Mouse (Mus musculus) splenic B cell, adult 2 months (primary cell): ENCODE measurements around the gene Iqcg.
"Not testable (repeated sequence)": the region's sequence is repeated elsewhere in the genome, so short reads cannot be mapped to it uniquely, and the experiment has no call there.

ENCODE experiments used
- DNase-seq: peaks from one replicate; pipeline ENCODE4 v3.0.0-alpha.2; 2011; ENCODE audit warnings: low read depth, low spot score
- H3K27me3 ChIP-seq: 2 replicates; pipeline ENCODE4 v1.6.1; 2012; ENCODE audit warnings: mild to moderate bottlenecking, low read length, moderate library complexity, mixed read lengths; ENCODE audit not compliant: control insufficient read depth, poor library complexity, insufficient read depth, severe bottlenecking
- H3K36me3 ChIP-seq: 2 replicates; pipeline ENCODE4 v1.6.1; 2012; ENCODE audit warnings: mild to moderate bottlenecking, low read length, moderate library complexity, mixed read lengths; ENCODE audit not compliant: control insufficient read depth, poor library complexity, insufficient read depth, severe bottlenecking

Iqcg gene

DNA sequence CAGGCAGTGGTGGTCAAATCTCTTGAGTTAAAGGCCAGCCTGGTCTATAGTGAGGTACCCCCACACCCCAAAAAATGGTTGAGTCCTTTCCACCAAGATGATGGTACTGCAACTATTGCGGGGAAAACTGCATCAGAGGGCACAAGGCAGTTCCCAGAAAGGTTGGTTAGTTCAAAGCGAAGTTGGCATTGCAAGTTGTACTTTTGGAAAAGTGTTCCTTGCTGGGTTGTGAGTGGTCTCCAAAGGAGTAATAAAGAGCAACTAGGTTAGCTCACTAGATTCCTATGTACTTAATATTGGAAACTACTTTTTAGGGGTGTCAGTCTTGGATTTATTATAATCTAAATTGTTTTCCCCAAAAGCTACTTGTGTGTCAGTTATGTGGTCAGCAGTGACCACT is 4.9 kb upstream of the Iqcg start:
- H3K36me3 ChIP-seq: peaks cover 3% of the 10 kb centered on the region
- no peak for DNase-seq
- no peaks in the 10 kb centered on the region for H3K27me3 ChIP-seq

DNA sequence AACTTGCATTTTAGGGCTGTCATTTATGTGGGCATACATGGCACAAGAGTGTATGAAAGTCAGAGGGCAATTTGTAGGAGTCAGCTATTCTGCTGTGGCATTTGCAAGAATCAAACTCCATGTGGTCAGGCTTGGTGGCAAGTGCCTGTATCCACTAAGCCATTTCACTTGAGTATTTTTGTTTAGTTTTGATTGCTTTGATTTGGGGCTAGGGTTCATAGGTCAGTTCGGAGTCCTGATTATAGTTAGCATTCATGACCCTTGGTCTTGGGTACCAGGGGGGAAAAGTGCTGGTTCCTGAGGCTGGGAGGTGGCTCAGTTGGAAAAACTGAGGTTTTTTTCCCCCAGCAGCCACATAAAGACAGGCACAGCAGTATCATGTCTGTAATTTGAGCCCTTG is 3.5 kb upstream of the Iqcg start:
- H3K27me3 ChIP-seq: no peaks in the 10 kb centered on the region
- peaks cover 3% of the 10 kb centered on the region for H3K36me3 ChIP-seq
- DNase-seq: no peak

DNA sequence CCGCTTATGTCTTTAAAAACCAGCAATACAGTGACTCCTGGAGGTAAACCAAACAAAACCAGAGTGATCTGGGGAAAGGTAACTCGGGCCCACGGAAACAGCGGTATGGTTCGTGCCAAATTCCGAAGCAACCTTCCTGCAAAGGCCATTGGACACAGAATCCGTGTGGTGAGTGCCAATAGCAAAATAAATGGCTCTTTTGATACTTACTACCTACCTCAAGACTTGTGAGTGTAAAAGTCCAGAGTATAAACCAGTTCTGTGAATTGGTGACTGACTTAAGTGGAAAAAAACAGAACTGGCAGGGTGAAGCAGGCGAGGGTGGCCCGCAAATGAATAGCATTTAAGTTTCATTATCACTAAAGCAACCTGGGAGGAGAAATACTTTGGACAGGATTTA is 2.6 kb upstream of the Iqcg start:
- DNase-seq, H3K36me3 ChIP-seq, H3K27me3 ChIP-seq: not testable (repeated sequence)

DNA sequence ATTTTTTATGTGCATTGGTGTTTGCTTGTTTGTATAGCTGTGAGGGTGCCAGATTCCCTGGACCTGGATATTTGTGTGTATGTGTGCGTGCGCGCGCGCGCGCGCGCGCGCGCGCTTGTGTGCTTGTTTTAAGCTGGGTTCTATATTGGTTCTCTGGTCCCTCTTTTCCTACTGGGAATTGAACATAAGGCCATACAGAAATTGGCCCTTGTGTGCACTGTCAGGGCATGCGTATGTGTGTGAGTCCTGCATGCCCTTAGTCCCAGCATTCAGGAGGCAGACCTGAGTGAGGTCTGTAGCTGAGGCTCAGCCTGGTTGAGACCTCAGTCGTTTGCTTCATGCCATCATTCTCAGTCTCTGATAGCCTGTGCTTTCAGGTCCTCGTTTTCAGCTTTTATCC is 2.0 kb upstream of the Iqcg start:
- DNase-seq: no peak
- no peaks in the 10 kb centered on the region for H3K27me3 ChIP-seq
- peaks cover 3% of the 10 kb centered on the region for H3K36me3 ChIP-seq

DNA sequence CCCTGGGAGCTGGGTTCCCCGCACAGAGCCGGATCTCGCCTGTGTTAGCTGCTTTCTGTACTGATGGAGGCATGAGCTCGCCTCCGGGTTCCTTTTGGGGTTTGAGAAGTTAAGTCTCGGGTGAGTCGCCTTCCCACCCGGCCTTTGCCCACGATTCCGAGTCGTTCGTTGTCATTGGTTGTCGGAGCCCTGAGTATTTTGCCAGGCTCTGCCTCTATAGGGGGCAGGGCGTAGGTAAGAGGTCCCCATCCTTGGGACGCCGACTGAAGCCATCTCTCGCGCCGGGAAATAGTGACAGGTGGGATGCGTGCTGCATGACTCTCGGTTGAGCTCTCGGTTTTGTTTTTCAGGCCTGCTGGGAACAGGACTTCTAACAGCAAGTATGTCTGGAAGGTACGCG is 768 bp upstream of the Iqcg start:
- H3K27me3 ChIP-seq: no peaks in the 10 kb centered on the region
- no peak for DNase-seq
- H3K36me3 ChIP-seq: peaks cover 3% of the 10 kb centered on the region

DNA sequence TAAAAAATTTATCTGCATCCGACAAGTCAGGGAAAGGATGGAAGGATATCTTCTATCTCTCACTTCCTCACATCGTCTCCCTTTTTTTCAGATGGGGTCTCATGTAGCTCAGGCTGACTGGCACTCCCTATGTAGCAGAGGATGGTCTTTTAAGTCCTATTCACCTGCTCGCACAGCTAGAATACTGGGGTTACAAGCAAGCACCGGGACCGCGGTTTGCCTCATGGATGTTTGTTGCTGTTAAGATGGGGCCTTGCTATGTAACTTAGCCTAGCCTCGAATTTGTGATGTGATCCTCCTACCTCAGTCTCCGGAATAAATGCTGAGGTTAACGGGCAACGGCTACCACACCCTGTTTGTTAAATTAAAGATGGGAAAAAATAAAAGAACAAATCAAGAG is 363 bp downstream of the Iqcg start:
- DNase-seq: no peak
- no peaks in the 10 kb centered on the region for H3K27me3 ChIP-seq
- H3K36me3 ChIP-seq: peaks cover 3% of the 10 kb centered on the region

DNA sequence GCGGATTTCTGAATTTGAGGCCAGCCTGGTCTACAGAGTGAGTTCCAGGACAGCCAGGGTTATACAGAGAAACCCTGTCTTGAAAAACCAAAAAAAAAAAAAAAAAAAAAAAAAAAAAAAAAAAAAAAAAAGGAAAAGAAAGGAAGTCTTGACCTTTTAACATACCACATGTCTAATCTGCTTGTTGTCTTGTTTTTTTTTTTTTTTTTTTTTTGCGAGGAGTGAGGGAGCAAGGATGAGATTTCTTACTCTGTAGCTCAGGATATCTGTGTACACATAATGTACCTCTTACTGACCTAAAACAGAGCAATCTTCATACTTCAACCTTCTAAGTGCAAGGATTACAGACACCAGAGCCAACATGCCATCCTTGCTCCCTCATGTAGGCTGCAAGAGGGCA is 1.1 kb downstream of the Iqcg start:
- DNase-seq, H3K27me3 ChIP-seq, H3K36me3 ChIP-seq: not testable (repeated sequence)

DNA sequence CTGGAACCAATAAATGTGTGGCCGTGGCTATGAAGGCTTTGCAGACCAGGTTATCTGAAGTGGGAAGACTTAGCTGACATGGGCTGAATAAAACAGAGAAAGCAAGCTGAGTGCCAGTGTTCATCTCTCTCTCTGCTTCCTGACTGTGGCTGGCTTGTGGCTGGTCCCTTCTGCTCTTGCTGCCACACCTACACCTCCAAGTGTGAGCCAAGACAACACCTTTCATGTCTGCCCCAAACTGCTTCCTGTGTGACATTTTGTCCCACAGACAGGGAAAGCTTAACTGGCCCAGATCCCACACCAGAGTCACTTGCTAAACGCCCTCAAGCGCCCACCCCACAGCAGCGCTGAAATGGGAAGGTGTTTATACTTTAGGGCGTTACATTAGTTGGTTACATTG is 2.9 kb downstream of the Iqcg start:
- no peak for DNase-seq
- Histone ChIP-seq H3K36me3 (peaks cover under 1% of the 10 kb centered on the region; the same call in 1 of the 2 replicates), H3K27me3 (no peaks in the 10 kb centered on the region)

DNA sequence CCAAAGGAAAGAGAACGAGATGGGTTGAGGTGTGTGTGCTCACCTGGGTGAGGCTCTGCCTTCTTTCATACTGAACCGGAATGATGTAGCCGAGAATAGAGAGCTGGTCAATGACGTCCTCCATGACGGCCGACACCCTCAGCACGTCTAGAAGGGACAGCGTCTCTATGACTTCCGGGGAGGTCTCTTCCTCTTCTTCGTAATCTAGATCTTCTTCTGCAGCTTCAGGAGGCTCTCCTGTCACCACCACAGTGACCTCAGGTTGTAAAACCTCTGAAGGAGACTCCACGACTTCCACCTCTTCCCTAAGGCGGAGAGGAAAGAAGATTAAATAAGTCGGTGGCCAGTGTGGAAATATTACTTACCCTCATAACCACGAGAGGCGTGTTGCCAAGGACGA is 6.2 kb downstream of the Iqcg start:
- no peaks in the 10 kb centered on the region for H3K36me3 ChIP-seq
- no peak for DNase-seq
- no peaks in the 10 kb centered on the region for H3K27me3 ChIP-seq

DNA sequence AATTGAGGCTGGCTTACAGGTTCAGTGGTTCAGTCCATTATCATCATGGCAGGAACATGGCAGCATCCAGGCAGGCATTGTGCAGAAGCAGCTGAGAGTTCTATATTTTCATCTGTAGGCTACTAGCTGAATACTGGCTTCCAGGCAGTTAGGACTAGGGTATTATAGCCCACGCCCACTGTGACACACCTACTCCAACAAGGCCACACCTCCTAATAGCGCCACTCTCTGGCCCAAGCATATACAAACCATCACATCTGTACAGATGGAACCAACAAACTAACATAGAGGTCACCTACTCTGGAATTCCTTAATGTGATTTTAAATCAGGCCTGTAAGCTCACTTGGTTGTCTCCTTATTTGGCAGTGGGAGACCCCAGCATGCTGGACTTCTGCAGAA is 7.3 kb downstream of the Iqcg start:
- H3K36me3 ChIP-seq: no peaks in the 10 kb centered on the region

DNA sequence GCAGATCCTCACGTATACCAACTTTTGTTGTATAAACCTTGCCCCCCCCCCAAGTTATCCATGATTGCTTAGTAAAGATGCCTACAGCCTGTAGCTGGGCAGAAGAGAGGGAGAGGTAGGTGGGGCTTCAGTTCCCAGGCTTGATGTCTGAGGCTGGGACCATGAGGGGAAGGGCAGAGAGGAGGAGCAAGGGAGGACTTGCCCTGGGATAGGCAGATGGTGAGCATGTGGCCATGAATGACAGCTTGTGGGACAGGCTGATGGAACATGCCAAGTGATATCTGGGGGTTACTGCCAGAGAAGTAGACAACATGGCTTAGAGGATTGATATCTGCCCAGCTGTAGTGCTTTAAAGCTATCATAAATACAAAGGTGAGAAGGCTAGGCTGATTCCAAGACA is 8.0 kb downstream of the Iqcg start:
- H3K36me3 ChIP-seq: no peaks in the 10 kb centered on the region
- DNase-seq: no peak
- no peaks in the 10 kb centered on the region for H3K27me3 ChIP-seq

More for the DNA sequence above, 7.3 kb downstream of the Iqcg start:
- no peaks in the 10 kb centered on the region for H3K27me3 ChIP-seq
- DNase-seq: no peak

DNA sequence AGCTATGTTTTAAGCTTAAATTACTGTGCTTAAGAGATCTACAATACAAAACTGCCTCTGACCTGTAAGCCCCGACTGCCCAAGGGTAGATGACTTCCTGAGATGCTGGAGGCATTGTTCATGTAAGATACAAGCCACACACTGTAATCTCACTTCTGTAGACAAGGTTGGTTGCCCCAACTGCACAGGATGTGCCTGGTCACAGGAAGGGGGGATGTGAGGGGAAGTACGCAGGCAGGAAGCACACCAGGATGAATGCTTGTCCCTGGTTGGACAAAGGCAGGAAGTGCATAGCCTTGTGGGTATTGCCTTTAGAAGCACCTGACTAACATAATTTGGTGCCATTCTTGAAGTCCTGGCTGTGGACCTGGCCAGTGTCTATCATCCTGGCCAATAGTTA is 12.8 kb downstream of the Iqcg start:
- Histone ChIP-seq H3K27me3 (no peaks in the 10 kb centered on the region), H3K36me3 (no peaks in the 10 kb centered on the region)
- peak; percentile 71 for DNase-seq

DNA sequence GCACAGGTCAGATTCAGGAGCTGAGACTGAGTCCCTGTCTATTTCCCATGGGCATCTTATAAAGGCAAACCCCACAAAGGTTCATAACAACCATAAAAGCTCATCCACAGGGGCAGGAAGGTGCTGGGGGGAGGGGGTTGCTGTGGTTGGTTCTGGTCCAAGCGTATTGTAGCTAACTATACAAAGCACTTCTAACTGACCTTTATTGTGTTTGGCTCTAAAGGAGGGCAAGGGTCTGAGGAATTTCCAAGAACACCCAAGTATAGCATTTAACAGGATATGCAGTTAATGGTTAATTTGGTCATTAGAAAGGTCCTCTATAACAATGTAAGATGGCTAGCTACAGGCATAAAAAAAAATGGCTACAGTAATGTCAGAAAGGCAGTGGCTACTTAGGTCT is 13.3 kb downstream of the Iqcg start:
- no peak for DNase-seq
- no peaks in the 10 kb centered on the region for H3K27me3 ChIP-seq

DNA sequence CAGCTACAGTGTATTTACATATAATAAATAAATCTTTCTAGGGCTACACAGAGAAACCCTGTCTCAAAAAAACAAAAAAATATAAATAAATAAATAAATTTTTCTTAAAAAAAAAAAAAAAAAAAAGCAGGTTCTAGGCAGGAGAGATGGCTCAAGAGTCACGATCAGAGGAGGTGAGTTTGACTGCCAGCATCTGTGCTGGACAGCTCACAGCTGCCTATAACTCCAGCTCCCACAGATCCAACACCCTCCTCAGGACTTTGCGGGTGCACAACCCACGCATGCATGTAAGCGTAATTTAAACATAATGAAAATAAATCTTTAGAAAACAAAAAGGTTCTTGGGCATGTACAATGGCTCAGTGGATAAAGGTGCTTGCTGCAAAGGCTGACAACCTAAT is 20.0 kb downstream of the Iqcg start:
- Histone ChIP-seq H3K36me3 (no peaks in the 10 kb centered on the region), H3K27me3 (no peaks in the 10 kb centered on the region)
- DNase-seq: no peak

More for the DNA sequence above, 13.3 kb downstream of the Iqcg start:
- H3K36me3 ChIP-seq: no peaks in the 10 kb centered on the region

DNA sequence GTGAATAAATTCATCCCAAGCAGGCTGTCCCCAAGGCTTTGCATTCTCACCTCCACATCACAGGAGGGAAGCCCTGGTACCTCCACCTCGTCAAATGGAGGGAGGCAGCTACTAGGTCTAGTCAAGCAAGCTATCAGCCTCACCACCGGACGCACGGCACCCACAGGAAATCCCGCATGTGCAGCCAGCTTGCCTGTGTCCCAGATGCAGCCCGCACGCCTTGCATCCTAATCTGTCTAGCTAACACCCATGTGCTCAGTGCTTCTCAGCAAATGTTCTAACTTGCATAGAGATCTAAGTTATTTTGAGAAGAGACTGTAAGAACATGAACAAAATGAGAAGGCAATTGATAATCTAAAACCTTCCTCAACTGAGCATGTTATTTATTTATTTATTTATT is 29.7 kb downstream of the Iqcg start:
- Histone ChIP-seq H3K36me3 (no peaks in the 10 kb centered on the region), H3K27me3 (no peaks in the 10 kb centered on the region)
- DNase-seq: no peak

DNA sequence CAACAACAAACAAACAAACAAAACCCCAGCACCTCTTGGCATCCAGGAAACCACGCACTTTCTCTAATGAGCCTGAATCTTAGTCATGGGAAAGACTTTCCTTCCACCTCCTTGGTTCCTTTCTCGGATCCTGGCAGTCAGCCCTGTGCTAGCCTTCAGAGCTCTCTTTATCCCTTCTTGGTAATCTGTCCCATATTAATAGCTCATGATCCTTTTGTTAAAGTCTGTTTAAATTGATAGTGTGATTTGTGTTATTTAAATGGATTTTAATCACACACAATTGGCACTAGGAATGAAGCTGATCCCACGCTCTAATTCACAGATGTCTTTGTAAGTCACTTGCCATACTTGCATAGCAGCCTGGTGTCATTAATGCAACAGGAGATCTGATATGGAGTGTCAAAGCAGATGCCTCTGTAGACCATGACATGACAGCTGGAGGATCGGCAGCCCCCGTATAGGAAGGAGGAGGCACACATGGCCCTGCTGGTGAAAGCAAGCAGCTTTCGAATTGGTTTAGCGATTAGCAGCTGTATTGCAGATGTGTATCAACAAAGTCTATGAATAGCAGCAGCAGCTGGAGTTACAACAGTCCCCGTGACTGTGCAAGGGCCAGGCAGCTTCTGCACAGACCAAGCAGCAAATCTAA is 31.4 kb downstream of the Iqcg start:
- H3K27me3 ChIP-seq: no peaks in the 10 kb centered on the region
- DNase-seq: no peak

More for the DNA sequence above, 31.4 kb downstream of the Iqcg start:
- no peaks in the 10 kb centered on the region for H3K36me3 ChIP-seq
